9 mouse cellular contexts compared by ENCODE assay signal in the genomic region with DNA sequence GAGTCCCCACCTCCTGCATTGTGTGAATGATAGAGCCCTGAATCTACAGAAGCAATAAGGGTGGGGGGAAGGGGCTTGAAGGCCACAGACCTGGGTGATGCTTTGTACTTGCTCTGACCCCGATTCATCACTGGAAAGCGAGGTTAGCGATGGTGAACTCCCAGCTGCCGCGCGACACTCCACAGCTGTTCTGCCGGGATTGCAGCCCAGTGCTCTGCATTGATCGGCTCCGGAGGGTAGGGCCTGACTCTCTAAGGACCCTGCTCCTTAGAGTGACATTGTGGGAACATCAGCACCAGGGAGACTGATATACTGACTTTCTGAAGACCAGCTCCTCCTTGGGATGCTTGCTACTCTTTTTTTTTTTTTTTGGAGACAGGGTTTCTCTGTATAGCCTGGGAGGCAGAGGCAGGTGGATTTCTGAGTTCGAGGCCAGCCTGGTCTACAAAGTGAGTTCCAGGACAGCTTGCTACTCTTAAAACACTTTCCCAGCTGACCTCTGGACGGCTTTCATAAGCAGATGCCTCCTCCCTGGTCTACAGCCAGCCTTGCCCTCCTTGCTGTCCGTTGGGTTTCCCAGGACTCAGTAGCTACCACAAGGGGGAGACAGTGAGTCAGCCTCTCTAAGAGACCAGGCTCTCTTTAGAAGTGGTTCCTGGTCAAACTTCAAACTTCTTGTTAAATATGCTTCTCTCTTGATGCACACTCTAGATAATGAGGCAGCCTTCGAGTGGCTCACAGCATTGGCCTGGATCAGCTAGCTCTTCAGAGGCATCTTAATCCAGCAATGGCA. TPM values are rescaled to one million over a fixed set of nuclear protein-coding genes. Genes with fewer than 3 reads are reported as not detected.
A peak's percentile ranks its signal among the peaks of the same experiment; 100 is the strongest.
DNase-seq lines count a peak whose midpoint lies in the region; TF ChIP-seq lines count a peak whose summit lies in the region.
"Had no signal": no experiment of that assay in that cellular context is flagged by ENCODE, and none has a peak within 500 bp of the region (broad histone marks: within the 10 kb centered on the region; RNA-seq: fewer than 3 reads in every experiment).

No protein-coding gene starts in this region.

- TF ChIP-seq EP300 in CH12.LX (IDR thresholded peaks at IDR 0.05; ENCODE audit: low read length): no peak

- H3K27me3 ChIP-seq in CH12.LX (replicated peaks): peaks cover 44% of the 10 kb centered on the region
- H3K27me3 ChIP-seq in liver, adult 2 months (ENCODE audit: control insufficient read depth, insufficient read depth, low read length): no peaks in the 10 kb centered on the region

- TF ChIP-seq RAD21 in CH12.LX (IDR thresholded peaks at IDR 0.05; ENCODE audit: low read depth, low read length): peak; percentile 61

- H3K9me3 ChIP-seq in CH12.LX (replicated peaks; ENCODE audit: low read length): no peaks in the 10 kb centered on the region
- H3K9me3 ChIP-seq: limb, embryonic 12.5 days had no signal

- dilution Hi-C loops in CH12.LX (cut with MboI; ENCODE audit: extremely low pct_ligation_motif_present, extremely low pct_unique_long_range_greater_than_20kb, low sequenced_read_pairs): no loop called here

- peak; percentile 83 for DNase-seq in 416B (ENCODE audit: low read depth)
- DNase-seq in CH12.LX (ENCODE audit: extremely low read depth): peak; percentile 80
- peak; percentile 74 for DNase-seq in brain, embryonic 14.5 days (ENCODE audit: low read depth)
- DNase-seq in fibroblast of lung, adult 2 months (ENCODE audit: low read depth): peak; percentile 28
- DNase-seq in kidney, adult 8-10 months: peak; percentile 75 to 82
- peak; percentile 64 for DNase-seq in liver, adult 2 months (ENCODE audit: extremely low read depth, low read depth, low spot score)
- DNase-seq in retina, postnatal 1 day: peak; percentile 81
- DNase-seq in urinary bladder, postnatal 36 days (ENCODE audit: low spot score in 2 of 2): peak; percentile 49 to 66

- no peak overlapping the region for H3K9ac ChIP-seq in CH12.LX (ENCODE audit: insufficient read depth, low read depth)
- no peak overlapping the region for H3K9ac ChIP-seq in liver, adult 2 months (ENCODE audit: low read depth, low read length)
- H3K9ac ChIP-seq: limb, embryonic 12.5 days had no signal

- H3K4me2 ChIP-seq in CH12.LX (ENCODE audit: insufficient read depth, low read depth, poor library complexity, severe bottlenecking): no peak overlapping the region
- H3K4me2 ChIP-seq: limb, embryonic 12.5 days had no signal

- TF ChIP-seq POLR2A in CH12.LX (IDR thresholded peaks at IDR 0.05; ENCODE audit: low read depth, low read length): no peak
- TF ChIP-seq POLR2A in brain, embryonic 14.5 days (IDR thresholded peaks at IDR 0.05; ENCODE audit: borderline replicate concordance, extremely low read depth, insufficient read depth, insufficient read length, poor library complexity, severe bottlenecking): no peak
- no peak for TF ChIP-seq POLR2A in liver, adult 2 months (IDR thresholded peaks at IDR 0.05; ENCODE audit: extremely low read depth, insufficient read depth, low read length)

- H3K4me1 ChIP-seq in CH12.LX (ENCODE audit: control insufficient read depth in 1 of 2, insufficient read depth in 2 of 2): no peaks in the 10 kb centered on the region
- no peaks in the 10 kb centered on the region for H3K4me1 ChIP-seq in liver, adult 2 months (ENCODE audit: control insufficient read depth, insufficient read depth, low read length)
- H3K4me1 ChIP-seq: limb, embryonic 12.5 days had no signal

- H3K36me3 ChIP-seq in CH12.LX (replicated peaks in 1 of 2; ENCODE audit: control insufficient read depth in 1 of 2, insufficient read depth in 1 of 2, low read length in 1 of 2): no peaks in the 10 kb centered on the region
- H3K36me3 ChIP-seq in liver, adult 2 months (ENCODE audit: control insufficient read depth, insufficient read depth, low read length): no peaks in the 10 kb centered on the region
- H3K36me3 ChIP-seq: limb, embryonic 12.5 days had no signal

- no peaks in the 10 kb centered on the region for H3K79me2 ChIP-seq in CH12.LX (replicated peaks; ENCODE audit: control insufficient read depth, extremely low read depth, insufficient read depth, poor library complexity, severe bottlenecking)
- H3K79me2 ChIP-seq in liver, adult 2 months (ENCODE audit: control insufficient read depth, insufficient read depth, low read length): no peaks in the 10 kb centered on the region

- TF ChIP-seq CTCF in CH12.LX (conservative IDR thresholded peaks at IDR 0.05 in 1 of 2, IDR thresholded peaks at IDR 0.05 in 1 of 2; ENCODE audit: low read depth in 2 of 2, low read length in 2 of 2): peak; percentile 89 to 95
- peak; percentile 83 for TF ChIP-seq CTCF in brain, embryonic 14.5 days (IDR thresholded peaks at IDR 0.05; ENCODE audit: borderline replicate concordance, extremely low read depth, insufficient read depth, insufficient read length)
- peak; percentile 85 for TF ChIP-seq CTCF in liver, adult 2 months (IDR thresholded peaks at IDR 0.05; ENCODE audit: low read depth, low read length)

- no peak overlapping the region for H3K4me3 ChIP-seq in CH12.LX (replicated peaks in 1 of 3; ENCODE audit: low read depth in 2 of 3, low read length in 2 of 3, poor library complexity in 1 of 3)
- no peak overlapping the region for H3K4me3 ChIP-seq in liver, adult 2 months (ENCODE audit: insufficient read depth, low read depth, low read length)
- H3K4me3 ChIP-seq: limb, embryonic 12.5 days had no signal

- H3K27ac ChIP-seq in CH12.LX (ENCODE audit: insufficient read depth, low read depth): no peak overlapping the region
- no peak overlapping the region for H3K27ac ChIP-seq in liver, adult 2 months (replicated peaks; ENCODE audit: insufficient read depth, low read depth, low read length)
- H3K27ac ChIP-seq: limb, embryonic 12.5 days had no signal

- in situ Hi-C loops in CH12.LX (cut with MboI; ENCODE audit: low pct_ligation_motif_present, low pct_unique_long_range_greater_than_20kb, low sequenced_read_pairs): loop anchor here (10.0 kb wide), 1 partner anchor 280 kb away; no protein-coding TSS in a partner anchor

- WGBS in liver, adult 2 months: 57% methylated on average over 13 of the region's 13 CpGs

TF ChIP-seq in CH12.LX, 34 proteins besides CTCF, POLR2A, EP300 and RAD21:
- TF ChIP-seq E2F4 (IDR thresholded peaks at IDR 0.05; ENCODE audit: insufficient replicate concordance, low read depth, low read length) (no peak), UBTF (IDR thresholded peaks at IDR 0.05; ENCODE audit: low read depth, low read length) (no peak), NRF1 (IDR thresholded peaks at IDR 0.05; ENCODE audit: low read depth, low read length) (no peak), CHD2 (IDR thresholded peaks at IDR 0.05; ENCODE audit: low read length) (no peak), POLR2AphosphoS2 (IDR thresholded peaks at IDR 0.05; ENCODE audit: low read depth, low read length) (no peak), BHLHE40 (IDR thresholded peaks at IDR 0.05; ENCODE audit: low read depth, low read length) (no peak), ZMIZ1 (IDR thresholded peaks at IDR 0.05; ENCODE audit: low read depth, low read length) (no peak), ZNF384 (IDR thresholded peaks at IDR 0.05; ENCODE audit: low read depth, low read length) (0 out of 2 replicates have a peak, but pooled peaks have one; percentile 6), ELF1 (IDR thresholded peaks at IDR 0.05; ENCODE audit: low read depth, low read length) (no peak), IRF4 (IDR thresholded peaks at IDR 0.05; ENCODE audit: low read depth, low read length) (peak; percentile 43; the same call in 1 of the 2 replicates), SMC3 (IDR thresholded peaks at IDR 0.05; ENCODE audit: low read depth, low read length) (peak; percentile 85), KAT2A (IDR thresholded peaks at IDR 0.05; ENCODE audit: insufficient replicate concordance, low read length) (no peak), MYC (IDR thresholded peaks at IDR 0.05; ENCODE audit: low read depth, low read length) (no peak), PAX5 (IDR thresholded peaks at IDR 0.05; ENCODE audit: low read length) (no peak), CHD1 (IDR thresholded peaks at IDR 0.05; ENCODE audit: low read depth, low read length) (no peak), MEF2A (IDR thresholded peaks at IDR 0.05; ENCODE audit: borderline replicate concordance, low read depth, low read length) (no peak), USF1 (IDR thresholded peaks at IDR 0.05; ENCODE audit: low read depth, low read length) (no peak), TBP (conservative IDR thresholded peaks at IDR 0.05; ENCODE audit: low read depth, low read length) (no peak), USF2 (conservative IDR thresholded peaks at IDR 0.05; ENCODE audit: low read depth, low read length) (no peak), MXI1 (IDR thresholded peaks at IDR 0.05; ENCODE audit: low read depth, low read length) (no peak), ZC3H11A (IDR thresholded peaks at IDR 0.05; ENCODE audit: low read depth, low read length) (peak; percentile 3; the same call in 1 of the 2 replicates), MAX (IDR thresholded peaks at IDR 0.05; ENCODE audit: low read length) (no peak), TCF12 (IDR thresholded peaks at IDR 0.05; ENCODE audit: low read depth, low read length) (no peak), JUN (IDR thresholded peaks at IDR 0.05; ENCODE audit: insufficient read depth, low read depth, low read length) (no peak)

RNA-seq across cellular contexts. Expression of gene Slc22a3, which starts 27.0 kb away (rescaled TPM):
- total RNA-seq in CH12.LX (2012; rRNA removed) (not detected in 2 replicates), CH12.LX (2014; rRNA removed) (not detected in 2 replicates)
- not detected in 2 replicates for polyA plus RNA-seq in CH12.LX (2012; ENCODE audit: insufficient read length, low read depth)
- polyA plus RNA-seq in brain, embryonic 14.5 days (2012; rRNA removed): 0.63 and 1.1 TPM in 2 replicates
- total RNA-seq in liver, adult 2 months (2014; rRNA removed): 1.0 and 2.3 TPM in 2 replicates
- polyA plus RNA-seq in liver, adult 2 months (2012; rRNA removed): 2.5 and 4.2 TPM in 2 replicates

RNA-seq across cellular contexts. Expression of gene Slc22a2, which starts 49.4 kb away (rescaled TPM):
- total RNA-seq in CH12.LX (2012; rRNA removed) (not detected in 2 replicates), CH12.LX (2014; rRNA removed) (not detected in 2 replicates)
- not detected in 2 replicates for polyA plus RNA-seq in CH12.LX (2012; ENCODE audit: insufficient read length, low read depth)
- polyA plus RNA-seq in brain, embryonic 14.5 days (2012; rRNA removed): 0.91 and 1.2 TPM in 2 replicates
- total RNA-seq in liver, adult 2 months (2014; rRNA removed): not detected in 2 replicates
- polyA plus RNA-seq in liver, adult 2 months (2012; rRNA removed): not detected in 2 replicates
- polyA plus RNA-seq: limb, embryonic 12.5 days had no signal

Comparison
In these comparisons a context has a peak if more than half of its experiments do, and no peak if none do; other contexts are left out.
1. DNase-seq: peak in every context shown above with its lines; median percentile 83 in 416B; 81 in retina, postnatal 1 day; 80 in CH12.LX; 78 in kidney, adult 8-10 months; 74 in brain, embryonic 14.5 days; 64 in liver, adult 2 months; 58 in urinary bladder, postnatal 36 days; 28 in fibroblast of lung, adult 2 months.